Mouse (Mus musculus) frontal cortex, adult (tissue): ENCODE measurements at regions not wholly inside any gene's neighbourhood (a gene's known extent, or its start where the extent isn't known, plus 50 kb on each side); places are given as distances from the start of the nearest gene placed in this dataset.

Experiments used
- ATAC-seq: cut with Nextera tagmentation; 2 replicates; pipeline ENCODE4 v1.9.2; 2017; ENCODE audit warnings: mild to moderate bottlenecking, moderate library complexity, mixed read lengths; ENCODE audit not compliant: low TSS enrichment

GRCm38 (mm10) chr14:91776126-91776525 is 2114.4 kb downstream of the Pcdh9 start:
- ATAC-seq = peak; percentile 73
